Mouse (Mus musculus): Measurements from ENCODE around the gene Gar1.

DNA sequence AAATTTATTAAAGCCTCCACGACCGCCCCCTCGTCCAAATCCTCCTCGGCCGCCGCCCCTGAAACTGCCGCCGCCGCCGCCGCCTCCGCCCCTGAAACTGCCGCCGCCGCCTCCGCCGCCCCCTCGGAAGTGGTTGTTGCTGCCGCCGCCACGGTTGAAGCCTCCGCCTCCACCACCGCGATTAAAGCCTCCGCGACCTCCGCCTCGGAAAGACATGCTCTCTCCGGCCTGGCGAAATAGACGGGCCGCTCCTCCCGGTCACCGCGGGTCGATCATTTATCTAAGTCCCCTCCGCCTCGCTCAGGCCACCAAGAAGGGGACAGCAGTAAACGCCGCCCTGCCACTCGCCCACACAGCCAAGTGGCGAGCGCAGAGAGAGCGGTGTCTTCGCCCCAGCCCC lies 570 bp downstream of the Gar1 start:
- TF ChIP-seq EP300 (IDR thresholded peaks at IDR 0.05; ENCODE audit: low read length), result no peak
- TF ChIP-seq POLR2A (IDR thresholded peaks at IDR 0.05; ENCODE audit: low read depth, low read length), result no peak
- no peak for TF ChIP-seq KAT2A (IDR thresholded peaks at IDR 0.05; ENCODE audit: insufficient replicate concordance, low read length)
- no peak for TF ChIP-seq TCF12 (IDR thresholded peaks at IDR 0.05; ENCODE audit: low read depth, low read length)
- no peak for TF ChIP-seq ETS1 (conservative IDR thresholded peaks at IDR 0.05; ENCODE audit: low read depth, low read length)
- no peak for TF ChIP-seq GABPA (IDR thresholded peaks at IDR 0.05; ENCODE audit: insufficient replicate concordance, low read depth, low read length)
- TF ChIP-seq NELFE (IDR thresholded peaks at IDR 0.05; ENCODE audit: low read depth, low read length), result no peak
- no peak for TF ChIP-seq USF2 (conservative IDR thresholded peaks at IDR 0.05; ENCODE audit: low read depth, low read length)
- no peak for TF ChIP-seq PAX5 (IDR thresholded peaks at IDR 0.05; ENCODE audit: low read length)
- no peak for TF ChIP-seq MXI1 (IDR thresholded peaks at IDR 0.05; ENCODE audit: low read depth, low read length)

Measured in CH12.LX (cell line).